Mouse (Mus musculus): ENCODE results near the gene S100b. TPM values are rescaled to one million over a fixed set of nuclear protein-coding genes. Genes with fewer than 3 reads are reported as not detected.

Gene S100b
- polyA plus RNA-seq, 1 experiment from 2014 or later = 0.20 TPM

DNA sequence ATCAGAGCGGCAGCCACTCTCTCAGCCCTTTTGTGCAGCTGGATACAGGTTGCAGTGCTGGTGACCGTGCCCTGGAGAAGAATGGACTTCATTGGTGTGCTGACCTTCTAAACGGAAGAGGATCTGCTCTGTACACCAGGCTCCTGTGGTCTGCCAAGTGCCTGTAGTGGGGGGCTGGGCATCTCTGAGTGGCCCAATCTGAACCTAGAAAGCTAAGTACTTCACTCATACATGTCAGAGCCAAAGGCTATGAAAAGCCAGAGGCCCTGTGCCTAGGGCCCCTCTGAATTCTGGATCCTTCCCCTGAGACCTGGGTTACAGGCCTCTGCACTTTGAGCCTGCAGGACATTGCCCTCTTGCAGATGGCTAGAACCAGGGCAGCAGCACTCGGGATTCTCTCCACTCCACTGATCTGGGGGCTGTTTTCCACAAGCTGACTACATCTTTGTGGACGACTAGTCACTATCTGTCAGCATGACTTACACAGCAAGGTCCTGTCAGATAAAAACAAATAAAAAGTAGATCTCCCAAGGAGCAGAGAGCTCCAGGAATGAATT, 25.0 kb downstream of the S100b start:
- ATAC-seq (ENCODE audit: low FRiP score) (no peak), DNase-seq (ENCODE audit: low spot score, missing footprints) (no peak)
- 65% methylated on average over 5 of the region's 5 CpGs for WGBS
- Histone ChIP-seq H3K4me1 (ENCODE audit: control insufficient read depth, insufficient read depth, low read length) (no peaks in the 10 kb centered on the region), H3K36me3 (ENCODE audit: control insufficient read depth, insufficient read depth, low read length) (peaks cover 5% of the 10 kb centered on the region), H3K9ac (ENCODE audit: low read length) (no peak overlapping the region), H3K9me3 (ENCODE audit: control insufficient read depth, low read length) (no peaks in the 10 kb centered on the region), H3K27me3 (ENCODE audit: control insufficient read depth, insufficient read depth, low read length) (no peaks in the 10 kb centered on the region), H3K27ac (ENCODE audit: low read depth, low read length) (no peak overlapping the region), H3K4me2 (no peak overlapping the region), H3K4me3 (ENCODE audit: low read depth, low read length) (no peak overlapping the region)

DNA sequence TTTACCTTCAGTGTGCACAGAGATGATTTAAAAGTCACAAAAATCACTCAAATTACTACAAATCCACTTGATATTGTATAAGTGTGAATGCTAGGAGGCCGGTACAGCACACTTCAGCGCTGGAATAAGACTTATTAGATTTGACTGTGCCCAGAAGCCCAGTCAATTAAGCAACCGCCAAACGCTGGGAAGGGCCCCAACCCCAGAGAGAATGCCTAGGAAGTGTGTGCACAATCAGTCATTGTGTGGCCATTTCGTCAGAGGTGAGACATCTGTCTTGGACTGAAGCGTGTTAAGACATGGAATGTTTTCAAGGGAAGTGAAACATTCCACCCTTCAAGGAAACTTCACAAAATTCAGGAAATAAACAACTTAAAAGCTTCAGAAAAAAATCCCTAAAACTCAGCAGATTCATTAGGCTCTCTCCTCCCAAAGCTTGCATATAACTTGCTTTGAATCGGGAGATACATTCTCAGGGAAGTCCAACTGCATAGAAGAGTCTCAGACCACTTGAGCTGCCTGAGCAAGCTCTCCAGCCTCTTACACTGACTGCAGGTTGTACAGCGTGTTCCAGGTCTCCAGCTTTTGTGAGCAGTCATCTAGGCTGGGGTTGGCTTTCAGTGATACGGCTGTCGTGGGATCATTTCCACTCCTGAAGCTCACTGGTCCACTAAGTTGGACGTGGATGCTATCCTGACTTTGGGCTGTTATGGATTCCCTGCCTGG, 34.8 kb downstream of the S100b start:
- Histone ChIP-seq H3K4me1 (ENCODE audit: control insufficient read depth, insufficient read depth, low read length) (no peaks in the 10 kb centered on the region), H3K4me2 (no peak overlapping the region), H3K27ac (ENCODE audit: low read depth, low read length) (no peak overlapping the region), H3K9ac (ENCODE audit: low read length) (no peak overlapping the region), H3K4me3 (ENCODE audit: low read depth, low read length) (no peak overlapping the region), H3K27me3 (ENCODE audit: control insufficient read depth, insufficient read depth, low read length) (no peaks in the 10 kb centered on the region), H3K36me3 (ENCODE audit: control insufficient read depth, insufficient read depth, low read length) (peaks cover 3% of the 10 kb centered on the region; the same call in 1 of the 2 replicates), H3K9me3 (ENCODE audit: control insufficient read depth, low read length) (no peaks in the 10 kb centered on the region)
- no peak for DNase-seq (ENCODE audit: low spot score, missing footprints)
- no peak for ATAC-seq (ENCODE audit: low FRiP score)
- WGBS = 85% methylated on average over 11 of the region's 11 CpGs

DNA sequence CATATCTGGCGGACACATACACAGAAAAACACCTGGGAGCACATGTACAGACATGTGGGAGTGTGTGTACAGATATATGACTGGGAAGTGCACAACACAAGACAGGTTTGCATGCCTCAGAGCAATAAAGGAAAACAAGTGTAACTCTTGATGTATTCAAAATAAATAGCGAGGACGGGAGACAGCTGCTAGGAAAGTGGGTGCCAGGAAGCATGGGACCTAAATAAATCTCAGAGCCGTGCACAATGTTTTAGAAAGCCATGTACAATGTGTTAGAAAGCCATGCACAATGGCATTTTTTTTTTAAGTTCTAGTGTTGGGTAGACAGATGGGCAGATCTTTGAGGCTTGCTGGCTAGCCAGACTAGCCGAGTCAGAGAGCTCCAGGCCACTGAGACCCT, 35.4 kb downstream of the S100b start:
- Histone ChIP-seq H3K9me3 (ENCODE audit: control insufficient read depth, low read length) (no peaks in the 10 kb centered on the region), H3K4me2 (no peak overlapping the region), H3K27me3 (ENCODE audit: control insufficient read depth, insufficient read depth, low read length) (no peaks in the 10 kb centered on the region), H3K9ac (ENCODE audit: low read length) (no peak overlapping the region), H3K4me3 (ENCODE audit: low read depth, low read length) (no peak overlapping the region), H3K27ac (ENCODE audit: low read depth, low read length) (no peak overlapping the region), H3K36me3 (ENCODE audit: control insufficient read depth, insufficient read depth, low read length) (peaks cover 3% of the 10 kb centered on the region; the same call in 1 of the 2 replicates), H3K4me1 (ENCODE audit: control insufficient read depth, insufficient read depth, low read length) (no peaks in the 10 kb centered on the region)
- WGBS = 93% methylated on average over 5 of the region's 5 CpGs
- DNase-seq (ENCODE audit: low spot score, missing footprints) (no peak), ATAC-seq (ENCODE audit: low FRiP score) (no peak)

DNA sequence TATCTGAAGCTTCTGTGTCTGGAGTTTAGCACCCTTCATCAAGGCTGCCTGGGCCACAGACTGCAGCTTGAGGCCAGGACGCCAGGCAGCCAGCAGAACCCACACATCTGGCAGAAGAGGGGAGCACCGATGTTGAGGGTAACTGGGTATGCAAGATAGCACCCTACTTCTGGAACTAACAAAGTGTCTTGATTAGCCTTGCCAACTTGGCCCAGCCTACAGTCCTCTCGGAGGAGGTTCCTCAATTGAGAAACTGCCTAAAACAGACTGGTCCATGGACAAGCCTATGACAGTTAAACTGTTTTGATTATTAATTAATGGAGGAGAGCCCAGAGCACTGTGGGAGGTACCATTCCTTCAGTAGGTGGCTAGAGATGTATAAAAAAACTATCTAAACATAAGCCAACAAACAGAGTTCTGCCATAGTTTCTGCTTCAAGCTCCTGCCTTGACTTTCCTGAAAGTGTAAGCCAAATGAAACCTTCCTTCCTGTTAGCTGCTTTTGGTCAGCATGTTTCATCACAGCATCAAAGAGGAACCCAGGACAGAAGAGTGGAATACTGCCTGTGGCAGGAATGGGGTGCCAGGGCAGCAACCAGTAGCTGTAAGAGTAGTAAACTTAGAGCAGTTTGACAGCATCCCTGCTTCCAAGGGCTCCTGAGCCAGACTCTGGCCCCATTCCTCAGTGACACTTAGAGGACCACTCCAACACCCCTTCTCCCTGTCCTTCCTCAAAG, 36.5 kb downstream of the S100b start:
- Histone ChIP-seq H3K4me1 (ENCODE audit: control insufficient read depth, insufficient read depth, low read length) (no peaks in the 10 kb centered on the region), H3K4me2 (no peak overlapping the region), H3K36me3 (ENCODE audit: control insufficient read depth, insufficient read depth, low read length) (peaks cover 4% of the 10 kb centered on the region; the same call in 1 of the 2 replicates), H3K27me3 (ENCODE audit: control insufficient read depth, insufficient read depth, low read length) (no peaks in the 10 kb centered on the region), H3K9me3 (ENCODE audit: control insufficient read depth, low read length) (no peaks in the 10 kb centered on the region), H3K4me3 (ENCODE audit: low read depth, low read length) (no peak overlapping the region), H3K9ac (ENCODE audit: low read length) (no peak overlapping the region), H3K27ac (ENCODE audit: low read depth, low read length) (no peak overlapping the region)
- ATAC-seq (ENCODE audit: low FRiP score) (no peak), DNase-seq (ENCODE audit: low spot score, missing footprints) (no peak)
- WGBS = 90% methylated on average over 3 of the region's 3 CpGs

DNA sequence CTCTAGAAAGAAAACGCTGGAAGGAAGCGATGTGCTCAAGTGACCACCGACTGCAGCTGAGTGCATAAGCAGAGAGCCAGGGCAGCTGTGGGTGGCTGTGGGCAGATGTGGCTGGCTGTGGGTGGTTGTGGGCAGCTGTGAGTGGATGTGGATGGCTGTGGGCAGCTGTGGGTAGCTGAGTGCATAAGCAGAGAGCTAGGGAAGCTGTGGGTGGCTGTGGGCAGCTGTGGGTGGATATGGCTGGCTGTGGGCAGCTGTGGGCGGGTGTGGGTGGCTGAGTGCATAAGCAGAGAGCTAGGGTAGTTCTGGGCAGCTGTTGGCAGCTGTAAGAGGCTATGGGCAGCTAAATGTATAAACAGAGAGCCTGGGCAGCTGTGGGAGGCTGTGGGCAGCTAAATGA, 39.6 kb downstream of the S100b start:
- no peak for DNase-seq (ENCODE audit: low spot score, missing footprints)
- no peak for ATAC-seq (ENCODE audit: low FRiP score)
- Histone ChIP-seq H3K27ac (ENCODE audit: low read depth, low read length) (no peak overlapping the region), H3K9ac (ENCODE audit: low read length) (no peak overlapping the region), H3K4me2 (no peak overlapping the region), H3K4me1 (ENCODE audit: control insufficient read depth, insufficient read depth, low read length) (no peaks in the 10 kb centered on the region), H3K27me3 (ENCODE audit: control insufficient read depth, insufficient read depth, low read length) (no peaks in the 10 kb centered on the region), H3K4me3 (ENCODE audit: low read depth, low read length) (no peak overlapping the region), H3K36me3 (ENCODE audit: control insufficient read depth, insufficient read depth, low read length) (peaks cover 6% of the 10 kb centered on the region; the same call in 1 of the 2 replicates), H3K9me3 (ENCODE audit: control insufficient read depth, low read length) (no peaks in the 10 kb centered on the region)
- WGBS = 89% methylated on average over 4 of the region's 4 CpGs

DNA sequence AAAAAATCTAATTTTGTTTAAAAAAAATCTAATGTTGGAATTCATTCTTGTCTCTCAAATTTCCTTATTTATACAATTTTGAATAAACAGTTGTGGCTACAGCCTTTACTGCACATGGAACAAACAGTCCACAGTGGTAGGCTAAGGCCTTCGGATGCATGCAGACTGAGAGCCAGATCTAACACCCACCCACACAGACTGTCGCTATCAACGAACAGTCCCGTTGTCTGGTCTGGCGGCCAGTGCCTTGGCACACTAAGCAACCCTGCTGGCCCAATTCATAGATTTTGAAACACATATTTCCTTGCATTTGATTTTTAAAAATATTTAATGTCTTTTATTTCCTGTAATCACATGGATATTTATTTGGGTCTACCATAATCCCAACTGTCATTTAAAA, 46.5 kb downstream of the S100b start:
- Histone ChIP-seq H3K27ac (ENCODE audit: low read depth, low read length) (no peak overlapping the region), H3K9ac (ENCODE audit: low read length) (no peak overlapping the region), H3K9me3 (ENCODE audit: control insufficient read depth, low read length) (no peaks in the 10 kb centered on the region), H3K36me3 (ENCODE audit: control insufficient read depth, insufficient read depth, low read length) (peaks cover 6% of the 10 kb centered on the region; the same call in 1 of the 2 replicates), H3K4me3 (ENCODE audit: low read depth, low read length) (no peak overlapping the region), H3K4me1 (ENCODE audit: control insufficient read depth, insufficient read depth, low read length) (no peaks in the 10 kb centered on the region), H3K4me2 (no peak overlapping the region), H3K27me3 (ENCODE audit: control insufficient read depth, insufficient read depth, low read length) (no peaks in the 10 kb centered on the region)
- DNase-seq (ENCODE audit: low spot score, missing footprints) (no peak), ATAC-seq (ENCODE audit: low FRiP score) (no peak)
- WGBS = 93% methylated on average over 5 of the region's 5 CpGs

DNA sequence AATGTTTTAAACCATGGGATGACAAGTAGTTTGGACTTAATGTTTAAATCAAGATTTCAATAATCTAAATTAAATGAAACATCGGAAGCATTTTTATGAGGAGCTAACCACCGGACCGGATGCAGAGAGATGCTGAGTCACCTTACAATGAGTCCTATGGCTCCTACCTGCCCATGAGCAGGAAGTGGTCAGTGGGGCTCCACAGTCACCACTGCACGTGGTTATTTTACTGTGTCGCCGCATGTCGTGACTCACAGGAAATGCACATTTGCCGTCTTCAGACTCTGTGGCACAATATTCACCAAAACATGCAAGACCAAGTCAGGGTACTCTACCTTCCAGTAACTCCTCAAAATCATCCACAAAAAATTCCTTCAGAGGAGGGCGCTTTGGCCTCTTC, 53.1 kb downstream of the S100b start:
- Histone ChIP-seq H3K9me3 (ENCODE audit: control insufficient read depth, low read length) (no peaks in the 10 kb centered on the region), H3K9ac (ENCODE audit: low read length) (no peak overlapping the region), H3K27ac (ENCODE audit: low read depth, low read length) (no peak overlapping the region), H3K4me1 (ENCODE audit: control insufficient read depth, insufficient read depth, low read length) (no peaks in the 10 kb centered on the region), H3K4me3 (ENCODE audit: low read depth, low read length) (no peak overlapping the region), H3K36me3 (ENCODE audit: control insufficient read depth, insufficient read depth, low read length) (peaks cover 4% of the 10 kb centered on the region; the same call in 1 of the 2 replicates), H3K27me3 (ENCODE audit: control insufficient read depth, insufficient read depth, low read length) (no peaks in the 10 kb centered on the region), H3K4me2 (no peak overlapping the region)
- ATAC-seq (ENCODE audit: low FRiP score) (no peak), DNase-seq (ENCODE audit: low spot score, missing footprints) (no peak)
- WGBS = 94% methylated on average over 9 of the region's 9 CpGs
